Mouse (Mus musculus) monocyte, adult 2 months (primary cell): ENCODE measurements at regions not wholly inside any gene's neighbourhood (a gene's known extent, or its start where the extent isn't known, plus 50 kb on each side); places are given as distances from the start of the nearest gene placed in this dataset.
"Not testable (repeated sequence)": the region's sequence is repeated elsewhere in the genome, so short reads cannot be mapped to it uniquely, and the experiment has no call there.

Source experiments
- DNase-seq, 2 experiments: peaks; one replicate each; pipeline ENCODE4 v3.0.0; 2022; ENCODE audit warnings: low spot score in 2 of 2, low read depth in 1 of 2

DNA sequence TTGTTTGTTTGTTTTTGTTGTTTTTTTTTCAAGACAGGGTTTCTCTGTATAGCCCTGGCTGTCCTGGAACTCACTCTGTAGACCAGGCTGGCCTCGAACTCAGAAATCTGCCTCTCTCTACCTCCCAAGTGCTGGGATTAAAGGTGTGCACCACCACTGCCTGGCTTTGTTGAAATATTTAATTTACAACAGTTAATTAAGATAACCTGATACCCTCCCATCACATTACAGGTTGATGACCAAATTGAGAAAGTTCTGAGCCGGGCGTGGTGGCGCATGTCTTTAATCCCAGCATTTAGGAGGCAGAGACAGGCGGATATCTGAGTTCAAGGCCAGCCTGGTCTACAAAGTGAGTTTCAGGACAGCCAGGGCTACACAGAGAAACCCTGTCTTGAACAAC is 81.5 kb upstream of the Otx2 start:
- not testable (repeated sequence) for DNase-seq

DNA sequence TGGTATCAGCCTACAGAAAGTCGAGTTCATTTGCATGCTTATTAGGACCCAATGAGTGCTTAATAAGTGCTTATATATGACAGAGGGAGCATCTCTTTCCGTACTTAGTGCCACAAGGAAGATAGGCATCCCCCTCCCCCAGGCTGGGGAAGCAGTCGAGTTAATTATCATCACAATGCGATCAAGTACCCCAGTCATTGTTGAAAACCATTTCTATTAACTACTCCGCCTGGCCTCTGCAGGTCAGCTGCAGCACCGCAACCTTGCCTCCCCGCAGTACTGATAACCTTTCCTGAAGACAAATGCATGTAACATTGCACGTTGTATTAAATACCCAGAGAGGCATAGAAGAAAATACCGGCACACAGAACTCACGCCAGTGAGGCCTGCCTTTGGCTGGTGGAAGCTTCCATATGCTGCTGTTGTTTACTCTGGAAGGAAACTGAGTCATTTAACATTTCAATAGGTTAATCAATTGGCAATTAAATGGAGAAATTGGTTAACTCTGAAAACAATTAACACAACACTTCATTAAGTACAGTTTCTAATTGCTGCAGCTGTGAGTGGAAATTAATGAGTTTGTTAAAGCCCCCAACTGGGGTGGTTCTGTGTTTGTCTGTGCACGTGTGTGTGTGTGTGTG is 80.6 kb upstream of the Otx2 start:
- no peak for DNase-seq

DNA sequence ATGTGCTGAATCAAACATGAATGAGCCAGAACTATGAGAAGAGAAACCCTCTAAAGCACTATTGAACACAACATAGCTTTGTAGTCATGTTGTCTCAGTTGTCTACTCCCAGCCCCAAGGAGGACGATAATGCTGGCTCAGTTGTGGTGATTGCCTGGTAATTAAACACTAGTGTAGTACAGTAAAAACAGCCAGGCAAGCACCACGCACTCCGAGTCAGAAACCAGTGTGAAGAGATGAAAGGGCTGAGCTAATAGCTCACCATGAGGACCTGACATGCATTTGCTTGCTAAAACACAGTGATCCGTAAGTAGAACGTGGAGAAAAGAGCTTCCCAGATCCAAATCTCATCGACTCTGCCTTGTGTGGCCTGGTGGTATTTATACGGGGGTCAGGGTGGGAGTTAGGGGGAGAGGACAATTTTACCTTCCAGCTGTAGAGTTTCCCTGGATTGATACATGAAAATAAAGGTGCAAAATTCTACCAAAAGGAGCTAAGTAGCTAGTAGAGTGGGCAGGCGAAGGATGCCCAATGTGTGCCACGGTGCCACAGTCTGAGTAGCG is 80.0 kb upstream of the Otx2 start:
- DNase-seq = no peak

DNA sequence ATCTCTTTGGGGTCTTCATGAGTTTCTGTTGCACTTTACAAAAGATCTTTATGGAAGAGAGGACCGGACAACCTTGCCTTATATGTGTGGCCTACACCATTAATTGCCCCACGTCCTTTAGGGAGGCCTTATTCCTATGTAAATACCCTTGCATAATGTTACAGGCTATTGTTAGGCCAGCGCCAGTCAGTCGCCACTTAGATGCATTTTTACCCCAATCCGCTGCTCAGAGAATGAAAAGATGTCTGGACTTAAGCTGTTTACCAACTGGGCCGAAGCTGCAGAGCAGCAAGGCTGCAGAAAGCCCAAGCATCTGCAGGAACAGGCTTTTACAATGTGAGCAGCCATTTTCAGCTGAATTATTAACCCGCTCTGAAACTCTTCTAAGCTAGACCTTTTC is 79.5 kb upstream of the Otx2 start:
- no peak for DNase-seq

GRCm38 (mm10) chr14:48752579-48752905 is 78.9 kb upstream of the Otx2 start:
- no peak for DNase-seq

- DNase-seq = no peak
Measured at GRCm38 (mm10) chr14:48751751-48752578, 78.3 kb upstream of the Otx2 start.

GRCm38 (mm10) chr14:48750994-48751393 is 77.4 kb upstream of the Otx2 start:
- DNase-seq = no peak

GRCm38 (mm10) chr14:48748976-48749375 is 75.4 kb upstream of the Otx2 start:
- no peak for DNase-seq

DNA sequence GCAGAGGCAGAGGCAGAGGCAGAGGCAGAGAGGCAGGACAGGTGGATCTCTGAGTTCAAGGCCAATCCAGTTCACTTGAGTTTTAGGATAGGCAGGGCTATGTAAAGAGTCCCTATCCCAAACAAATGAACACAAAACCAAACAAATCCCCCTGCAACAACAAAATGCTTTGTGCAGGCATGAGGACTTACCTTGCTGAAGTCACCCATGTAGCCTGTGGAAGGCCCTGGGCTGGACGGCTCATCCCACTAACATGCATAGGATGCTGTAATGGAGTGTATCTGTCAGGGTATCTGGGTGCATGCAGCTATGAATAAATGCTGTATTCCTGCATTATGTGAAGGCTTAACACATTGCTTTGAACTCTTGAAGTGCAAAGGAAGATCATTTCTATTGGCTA is 74.3 kb upstream of the Otx2 start:
- DNase-seq = no peak

- no peak for DNase-seq
Measured at GRCm38 (mm10) chr14:48740942-48741602, 67.5 kb upstream of the Otx2 start.

DNA sequence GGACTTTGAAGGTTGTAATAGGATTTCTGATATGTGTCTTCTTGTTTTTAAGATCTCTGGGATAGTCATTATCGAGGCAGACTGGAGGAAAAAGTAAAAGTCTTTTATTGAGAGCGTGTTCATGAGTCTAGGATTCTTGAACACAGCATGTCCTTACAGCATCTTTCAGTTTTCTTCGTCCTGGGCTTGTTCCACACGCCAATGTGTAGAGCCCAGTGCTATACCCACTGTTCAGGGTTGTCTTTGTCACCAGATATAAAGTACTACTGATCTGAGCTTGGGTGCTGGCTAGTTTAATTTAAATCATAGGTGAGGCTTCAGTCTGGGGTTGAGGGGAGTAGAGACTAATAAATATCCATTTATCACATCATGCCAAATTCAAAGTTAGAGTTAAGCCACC is 65.5 kb upstream of the Otx2 start:
- DNase-seq = no peak

DNA sequence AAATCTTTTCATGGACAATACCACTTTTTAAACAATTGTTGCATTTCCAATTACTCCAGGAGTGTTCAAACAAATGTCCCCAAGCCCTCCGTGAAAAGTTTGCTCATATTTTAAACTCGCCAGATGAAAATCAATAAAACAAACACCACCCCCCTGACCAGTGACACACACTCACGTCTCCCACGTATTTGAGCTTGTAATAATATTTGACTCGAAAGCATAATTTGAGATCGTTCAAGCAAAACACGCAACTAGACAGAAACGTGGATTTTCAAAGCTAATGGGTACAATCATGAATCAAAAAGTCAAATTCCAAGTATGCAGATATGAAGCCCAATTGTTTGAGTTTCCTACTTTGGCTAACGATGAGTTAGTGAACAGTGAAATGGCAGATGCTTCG is 65.0 kb upstream of the Otx2 start:
- DNase-seq = no peak

DNA sequence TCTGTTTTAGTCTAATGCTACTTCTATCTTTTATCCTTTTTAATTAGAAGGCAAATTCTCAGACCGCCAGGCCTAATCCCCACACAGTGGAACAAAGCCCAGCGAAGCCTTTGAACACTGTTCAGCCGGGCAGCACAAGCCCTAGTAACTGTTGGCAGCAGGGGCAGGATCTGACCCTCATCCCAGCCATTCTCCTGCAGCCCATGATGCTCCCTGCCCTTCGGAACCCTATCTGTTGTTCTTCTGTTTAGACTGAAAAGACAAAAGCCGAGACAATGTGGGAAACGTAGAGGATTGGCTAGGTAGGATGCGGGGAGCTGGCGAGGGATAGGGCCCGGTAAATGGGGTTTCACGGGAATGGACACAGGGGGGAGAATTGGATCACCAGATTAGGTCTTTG is 64.6 kb upstream of the Otx2 start:
- DNase-seq = no peak

DNA sequence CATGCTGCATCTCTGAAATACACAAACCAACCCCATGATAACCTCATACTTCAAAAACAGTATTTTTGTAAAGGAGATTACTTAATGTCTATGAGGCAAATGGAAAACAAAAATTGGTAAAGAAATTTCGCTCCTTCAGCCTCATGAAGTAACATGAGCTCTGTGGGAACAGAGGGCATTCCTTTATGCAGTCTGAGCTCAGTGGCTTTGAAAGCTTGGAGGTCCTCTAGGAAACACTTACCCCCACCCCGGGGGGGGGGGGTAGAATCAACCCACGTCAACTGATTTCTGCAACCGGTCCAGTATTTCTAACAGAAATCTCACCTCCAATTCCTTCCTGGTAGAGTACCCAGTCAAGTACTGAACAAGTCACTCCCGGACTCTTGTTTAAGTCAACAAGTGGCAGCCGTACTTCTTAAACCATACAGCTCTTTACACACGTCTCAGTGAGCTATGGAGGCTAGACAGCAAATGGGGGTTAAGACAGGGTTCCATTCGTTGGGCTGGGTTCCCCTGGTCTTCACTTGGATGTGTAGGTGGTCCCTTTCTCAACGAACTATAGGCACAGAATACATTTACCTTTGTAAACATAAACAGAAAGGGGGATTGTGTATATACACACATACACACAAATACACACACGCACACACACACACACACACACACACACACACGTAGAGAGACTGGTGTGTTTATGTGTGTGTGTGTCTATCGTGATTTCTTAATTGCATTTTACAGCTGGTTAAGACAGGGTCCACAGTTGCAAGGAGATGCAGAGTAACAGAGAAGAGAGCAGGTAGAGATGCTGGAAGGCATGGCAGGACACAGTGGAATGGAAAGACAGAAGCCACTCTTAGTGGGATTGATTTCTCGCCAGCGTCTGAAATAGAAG is 63.6 kb upstream of the Otx2 start:
- no peak for DNase-seq

DNA sequence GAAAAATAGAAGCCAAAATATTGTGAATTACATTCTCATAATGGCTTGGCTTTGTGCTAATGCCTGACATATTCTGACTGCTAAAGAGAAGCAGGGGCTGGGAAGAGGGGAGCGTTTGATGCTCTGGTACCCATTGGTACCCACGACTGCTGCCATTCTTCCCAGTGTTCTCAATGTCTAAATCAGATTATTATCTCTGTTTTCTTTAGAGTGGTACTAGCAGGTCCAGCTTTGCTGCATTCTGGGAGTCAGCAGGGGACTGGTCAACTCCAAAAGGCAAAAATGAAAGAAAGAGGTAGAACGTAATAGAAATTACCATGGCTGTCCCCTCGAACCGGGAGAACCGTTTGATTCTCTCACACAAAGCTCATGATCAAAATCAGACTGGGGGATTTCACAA is 62.6 kb upstream of the Otx2 start:
- DNase-seq = no peak

- DNase-seq = no peak
Measured at GRCm38 (mm10) chr14:48729996-48730395, 56.4 kb upstream of the Otx2 start.
